ENCODE assay signal across 16 mouse cellular contexts in the genomic region with DNA sequence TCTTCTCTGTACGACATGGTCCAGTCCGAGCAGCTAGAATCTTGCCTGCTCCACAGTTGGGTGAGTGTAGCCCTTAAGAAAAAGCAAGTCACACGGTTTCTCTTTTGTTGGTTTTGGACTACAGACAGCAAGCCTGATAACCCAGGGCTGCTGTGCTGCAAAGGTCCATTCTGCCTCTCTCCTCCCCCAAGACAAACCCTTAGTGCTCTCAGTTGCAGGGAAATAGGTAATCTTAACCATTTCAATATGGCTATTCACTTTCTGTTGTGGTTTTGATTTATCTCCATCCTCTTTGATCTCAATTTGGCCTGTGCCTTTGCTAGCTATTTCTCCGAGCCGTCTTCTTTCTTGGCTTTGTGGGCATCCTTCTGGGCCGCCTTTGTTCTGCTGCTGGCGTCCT. TPM values are rescaled to one million over a fixed set of nuclear protein-coding genes. Genes with fewer than 3 reads are reported as not detected.
DNase-seq lines count a peak whose midpoint lies in the region; ATAC-seq and TF ChIP-seq lines count a peak whose summit lies in the region.
"Had no signal": no experiment of that assay in that cellular context is flagged by ENCODE, and none has a peak within 500 bp of the region (broad histone marks: within the 10 kb centered on the region; RNA-seq: fewer than 3 reads in every experiment).

No protein-coding gene starts in this region.

- H3K9me3 ChIP-seq in heart, postnatal 0 days (replicated peaks; ENCODE audit: control insufficient read depth, low read length): no peaks in the 10 kb centered on the region
- no peaks in the 10 kb centered on the region for H3K9me3 ChIP-seq in heart, embryonic 10.5 days
- no peaks in the 10 kb centered on the region for H3K9me3 ChIP-seq in lung, embryonic 15.5 days
- no peaks in the 10 kb centered on the region for H3K9me3 ChIP-seq in embryonic facial prominence, embryonic 12.5 days
- H3K9me3 ChIP-seq: G1E; liver, embryonic 15.5 days had no signal

- H3K27me3 ChIP-seq in heart, postnatal 0 days (ENCODE audit: control insufficient read depth, insufficient read depth, low read length): no peaks in the 10 kb centered on the region
- H3K27me3 ChIP-seq in heart, embryonic 10.5 days (ENCODE audit: insufficient read depth, poor library complexity, severe bottlenecking): no peaks in the 10 kb centered on the region
- H3K27me3 ChIP-seq in lung, embryonic 15.5 days: no peaks in the 10 kb centered on the region
- H3K27me3 ChIP-seq in embryonic facial prominence, embryonic 12.5 days: no peaks in the 10 kb centered on the region
- H3K27me3 ChIP-seq: liver, embryonic 15.5 days had no signal

- no peak for TF ChIP-seq EP300 in heart, postnatal 0 days (IDR thresholded peaks at IDR 0.05; ENCODE audit: low read depth)

- H3K4me3 ChIP-seq in heart, postnatal 0 days (ENCODE audit: low read depth, low read length): no peak overlapping the region
- H3K4me3 ChIP-seq in heart, embryonic 10.5 days: no peak overlapping the region
- no peak overlapping the region for H3K4me3 ChIP-seq in lung, embryonic 15.5 days
- no peak overlapping the region for H3K4me3 ChIP-seq in embryonic facial prominence, embryonic 12.5 days
- H3K4me3 ChIP-seq: liver, embryonic 15.5 days had no signal

- TF ChIP-seq CTCF in heart, postnatal 0 days (IDR thresholded peaks at IDR 0.05; ENCODE audit: low read depth): no peak

- no peak overlapping the region for H3K27ac ChIP-seq in heart, postnatal 0 days (ENCODE audit: low read depth)
- H3K27ac ChIP-seq in heart, embryonic 10.5 days: no peak overlapping the region
- peak overlapping the region; percentile 13; the same call in 1 of the 2 replicates for H3K27ac ChIP-seq in lung, embryonic 15.5 days
- peak overlapping the region; percentile 54; the same call in 1 of the 2 replicates for H3K27ac ChIP-seq in embryonic facial prominence, embryonic 12.5 days
- H3K27ac ChIP-seq: hindbrain, postnatal 0 days; liver, embryonic 15.5 days had no signal

- H3K36me3 ChIP-seq in heart, postnatal 0 days (replicated peaks; ENCODE audit: control insufficient read depth, insufficient read depth, low read length): no peaks in the 10 kb centered on the region
- no peaks in the 10 kb centered on the region for H3K36me3 ChIP-seq in heart, embryonic 10.5 days
- H3K36me3 ChIP-seq in lung, embryonic 15.5 days: no peaks in the 10 kb centered on the region
- H3K36me3 ChIP-seq in embryonic facial prominence, embryonic 12.5 days: no peaks in the 10 kb centered on the region
- H3K36me3 ChIP-seq: liver, embryonic 15.5 days had no signal

- H3K4me1 ChIP-seq in heart, postnatal 0 days (ENCODE audit: control insufficient read depth, insufficient read depth): no peaks in the 10 kb centered on the region
- H3K4me1 ChIP-seq in heart, embryonic 10.5 days: peaks cover 2% of the 10 kb centered on the region; the same call in 1 of the 2 replicates
- peaks cover 14% of the 10 kb centered on the region for H3K4me1 ChIP-seq in lung, embryonic 15.5 days
- H3K4me1 ChIP-seq in embryonic facial prominence, embryonic 12.5 days: peaks cover 36% of the 10 kb centered on the region
- H3K4me1 ChIP-seq: liver, embryonic 15.5 days had no signal

- no peak overlapping the region for H3K4me2 ChIP-seq in heart, postnatal 0 days (ENCODE audit: low read depth, low read length)
- H3K4me2 ChIP-seq in lung, embryonic 15.5 days: no peak overlapping the region
- peak overlapping the region; percentile 9; the same call in 1 of the 2 replicates for H3K4me2 ChIP-seq in embryonic facial prominence, embryonic 12.5 days (replicated peaks)
- H3K4me2 ChIP-seq: liver, embryonic 15.5 days had no signal

- ATAC-seq in heart, postnatal 0 days (ENCODE audit: insufficient read depth, low read depth): no peak
- ATAC-seq in lung, embryonic 15.5 days (ENCODE audit: borderline replicate concordance, extremely low read depth, low FRiP score, low TSS enrichment): no peak
- no peak for ATAC-seq in embryonic facial prominence, embryonic 12.5 days (ENCODE audit: insufficient number of reproducible peaks, insufficient read depth, low FRiP score, low TSS enrichment)
- ATAC-seq: hindbrain, postnatal 0 days had no signal

- 66% methylated on average over 7 of the region's 7 CpGs for WGBS in heart, postnatal 0 days
- 64% methylated on average over 7 of the region's 7 CpGs for WGBS in heart, embryonic 10.5 days
- 64% methylated on average over 7 of the region's 7 CpGs for WGBS in lung, embryonic 15.5 days
- WGBS in embryonic facial prominence, embryonic 12.5 days: 40% methylated on average over 7 of the region's 7 CpGs

- no peak overlapping the region for H3K9ac ChIP-seq in heart, postnatal 0 days (replicated peaks; ENCODE audit: low read depth, low read length)
- no peak overlapping the region for H3K9ac ChIP-seq in lung, embryonic 15.5 days
- 0 out of 2 replicates have a peak overlapping the region, but pooled peaks have one; percentile 10 for H3K9ac ChIP-seq in embryonic facial prominence, embryonic 12.5 days
- H3K9ac ChIP-seq: liver, embryonic 15.5 days had no signal

- DNase-seq in heart, postnatal 0 days (ENCODE audit: low spot score): peak; percentile 28
- DNase-seq in heart, embryonic 10.5 days (ENCODE audit: low spot score): no peak
- no peak for DNase-seq in lung, postnatal 10 days
- peak; percentile 24 for DNase-seq in mesoderm, embryonic 11.5 days (ENCODE audit: low read depth, low spot score)
- no peak for DNase-seq in frontal cortex, postnatal 25 days (ENCODE audit: low spot score in 2 of 2)
- DNase-seq: adrenal gland, adult 2 months; cerebellum, adult 2 months; gastrocnemius, postnatal 36 days; layer of hippocampus, postnatal 36 days; left cerebral cortex, postnatal 4 days; thymus, adult 18-20 months had no signal

RNA-seq across cellular contexts. Expression of a gene that starts 42.4 kb away (rescaled TPM):
- total RNA-seq in heart, postnatal 0 days (2014; rRNA removed; ENCODE audit: low replicate concordance): 31.0 and 37.4 TPM in 2 replicates
- 18.5 and 20.1 TPM in 2 replicates for polyA plus RNA-seq in heart, postnatal 0 days (2015; fragmentation: Nextera tagmentation; extraction: Ambion mirVana)
- 20.1 and 22.4 TPM in 2 replicates for polyA plus RNA-seq in heart, embryonic 10.5 days (2016; fragmentation: Nextera tagmentation; extraction: Ambion mirVana)
- polyA plus RNA-seq in lung, embryonic 15.5 days (2015; fragmentation: Nextera tagmentation; extraction: Ambion mirVana): 30.8 and 32.5 TPM in 2 replicates
- 28.7 and 31.6 TPM in 2 replicates for polyA plus RNA-seq in embryonic facial prominence, embryonic 12.5 days (2016; fragmentation: Nextera tagmentation; extraction: Ambion mirVana)

Comparison
In these comparisons a context has a peak if more than half of its experiments do, and no peak if none do; other contexts are left out.
1. DNase-seq: peak in heart, postnatal 0 days (single experiment) and mesoderm, embryonic 11.5 days (single experiment); none in heart, embryonic 10.5 days (single experiment), lung, postnatal 10 days (single experiment) and frontal cortex, postnatal 25 days (0 of 2).
2. H3K27ac ChIP-seq: peak in lung, embryonic 15.5 days (single experiment) and embryonic facial prominence, embryonic 12.5 days (single experiment); none in heart, postnatal 0 days (single experiment) and heart, embryonic 10.5 days (single experiment).